Mouse (Mus musculus): Measurements from ENCODE around the gene Zfp612.

The Zfp612 gene

DNA sequence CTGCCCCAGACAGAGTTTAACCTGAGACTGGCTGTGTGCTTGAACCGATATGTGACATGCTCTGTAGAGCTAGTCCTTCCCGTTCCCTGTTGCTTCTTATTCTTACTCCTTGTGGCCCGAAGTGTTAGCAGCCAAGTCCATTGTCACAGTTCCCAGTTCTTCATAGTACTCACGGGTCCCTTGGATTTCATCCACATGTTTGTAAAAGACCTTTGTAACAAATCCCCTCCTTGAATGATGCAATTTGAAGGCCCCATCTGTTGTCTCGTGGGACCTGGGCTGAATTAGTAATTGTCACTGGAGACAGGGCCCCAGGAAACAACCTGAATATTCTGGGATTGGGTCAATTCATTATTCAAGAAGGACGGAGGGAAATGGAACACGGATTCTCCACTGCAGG, 56.0 kb downstream of the Zfp612 start:
- DNase-seq: no peak

GRCm38 (mm10) chr8:110140156-110140555, 60.6 kb downstream of the Zfp612 start:
- no peak for DNase-seq

GRCm38 (mm10) chr8:110140770-110141169, 61.2 kb downstream of the Zfp612 start:
- DNase-seq: no peak

Measured in kidney, postnatal 36 days (tissue).